Mouse (Mus musculus) liver, postnatal 0 days (tissue): ENCODE measurements around the gene Smad1. TPM values are rescaled to one million over a fixed set of nuclear protein-coding genes. Genes with fewer than 3 reads are reported as not detected.

ENCODE experiments used
- ATAC-seq: fragments of 200-750 bp; cut with Nextera tagmentation; 2 replicates; pipeline ENCODE4 v1.8.0; 2017; ENCODE audit warnings: mild to moderate bottlenecking, moderate library complexity
- DNase-seq: peaks from one replicate; pipeline ENCODE4 v3.0.0-alpha.2; 2016
- H3K27ac ChIP-seq: fragments of 300-500 bp; sonication (generic); 2 replicates; pipeline ENCODE4 v1.5.1; 2014; ENCODE audit warnings: antibody characterized with exemption, moderate library complexity, mild to moderate bottlenecking, low read depth
- H3K27me3 ChIP-seq: fragments of 300-500 bp; sonication (generic); 2 replicates; pipeline ENCODE4 v1.6.1; 2014; ENCODE audit warnings: low read length, control low read depth, mixed read lengths; ENCODE audit not compliant: insufficient read depth
- H3K36me3 ChIP-seq: fragments of 300-500 bp; sonication (generic); replicated peaks from 2 replicates; pipeline ENCODE4 v1.6.1; 2014; ENCODE audit warnings: mild to moderate bottlenecking, control low read depth, low read length, moderate library complexity, mixed read lengths; ENCODE audit not compliant: insufficient read depth
- H3K4me1 ChIP-seq: fragments of 300-500 bp; sonication (generic); 2 replicates; pipeline ENCODE4 v1.6.1; 2014; ENCODE audit warnings: antibody characterized with exemption, mild to moderate bottlenecking, control low read depth; ENCODE audit not compliant: insufficient read depth
- H3K4me2 ChIP-seq: fragments of 300-500 bp; sonication (generic); 2 replicates; pipeline ENCODE4 v1.6.1; 2014; ENCODE audit warnings: low read depth, mild to moderate bottlenecking, low read length, moderate library complexity, mixed read lengths
- H3K4me3 ChIP-seq: fragments of 300-500 bp; sonication (generic); 2 replicates; pipeline ENCODE4 v1.5.1; 2014; ENCODE audit warnings: low read depth, low read length
- H3K9ac ChIP-seq: fragments of 300-500 bp; sonication (generic); replicated peaks from 2 replicates; pipeline ENCODE4 v1.6.1; 2014; ENCODE audit warnings: mild to moderate bottlenecking, moderate library complexity
- H3K9me3 ChIP-seq: fragments of 300-500 bp; sonication (generic); 2 replicates; pipeline ENCODE4 v1.6.1; 2016; ENCODE audit warnings: mild to moderate bottlenecking, control low read depth, low read length, mixed read lengths
- CTCF ChIP-seq: sonication (generic); IDR thresholded peaks from 2 replicates; pipeline ENCODE4 v1.5.1; 2016; ENCODE audit warnings: antibody characterized with exemption, low read depth
- EP300 ChIP-seq: IDR thresholded peaks from 2 replicates; pipeline ENCODE4 v1.6.1; 2016; ENCODE audit warnings: antibody characterized with exemption, low read depth, mild to moderate bottlenecking
- WGBS: fragments of 180-500 bp; shearing (Covaris S2); extraction: QIAGEN DNeasy Blood & Tissue Kit; methylation state at CpG from one replicate; pipeline ENCODE4 v1.1.7; 2014; ENCODE audit not compliant: insufficient replicate concordance; 5-methylcytosine and 5-hydroxymethylcytosine counted together
- polyA plus RNA-seq: library from polyadenylated mRNA; unstranded; fragments of >200 nt; fragmentation: Nextera tagmentation; extraction: Ambion mirVana; gene quantifications from 2 replicates; pipeline ENCODE4 v1.2.1, GENCODE M21; 2015

The Smad1 gene
- polyA plus RNA-seq, 1 experiment from 2014 or later = 8.0 TPM

- TF ChIP-seq EP300 (no peak), CTCF (peak; percentile 68)
- no peak overlapping the region for H3K27ac ChIP-seq
Measured at GRCm38 (mm10) chr8:79339555-79339954, 59.8 kb downstream of the Smad1 start.

GRCm38 (mm10) chr8:79338619-79339018 is 60.7 kb downstream of the Smad1 start:
- Histone ChIP-seq H3K9ac (no peak overlapping the region), H3K4me3 (no peak overlapping the region), H3K27me3 (no peaks in the 10 kb centered on the region), H3K36me3 (peaks cover 32% of the 10 kb centered on the region; the same call in 1 of the 2 replicates), H3K27ac (no peak overlapping the region), H3K4me1 (no peaks in the 10 kb centered on the region), H3K4me2 (no peak overlapping the region), H3K9me3 (no peaks in the 10 kb centered on the region; the same call in 1 of the 2 replicates)
- TF ChIP-seq CTCF (no peak), EP300 (no peak)
- no peak for DNase-seq
- ATAC-seq = no peak
- WGBS = 81% methylated on average over 10 of the region's 10 CpGs

More at GRCm38 (mm10) chr8:79339555-79339954, 59.8 kb downstream of the Smad1 start:
- ATAC-seq = no peak
- Histone ChIP-seq H3K4me1 (no peaks in the 10 kb centered on the region), H3K27me3 (no peaks in the 10 kb centered on the region), H3K4me3 (no peak overlapping the region), H3K9ac (no peak overlapping the region), H3K9me3 (no peaks in the 10 kb centered on the region), H3K4me2 (no peak overlapping the region), H3K36me3 (peaks cover 34% of the 10 kb centered on the region; the same call in 1 of the 2 replicates)
- no peak for DNase-seq
- WGBS = 70% methylated on average over 9 of the region's 9 CpGs

- TF ChIP-seq CTCF (no peak), EP300 (no peak)
- no peak for ATAC-seq
- Histone ChIP-seq H3K4me1 (no peaks in the 10 kb centered on the region; the same call in 1 of the 2 replicates), H3K4me3 (no peak overlapping the region), H3K9me3 (no peaks in the 10 kb centered on the region; the same call in 1 of the 2 replicates), H3K36me3 (0 out of 2 replicates have a peak, but pooled peaks cover 2% of the 10 kb centered on the region), H3K9ac (no peak overlapping the region), H3K27ac (no peak overlapping the region), H3K27me3 (no peaks in the 10 kb centered on the region), H3K4me2 (no peak overlapping the region)
- no peak for DNase-seq
- 84% methylated on average over 22 of the region's 22 CpGs for WGBS
Measured at GRCm38 (mm10) chr8:79332109-79332900, 67.0 kb downstream of the Smad1 start.

GRCm38 (mm10) chr8:79331571-79331970 is 67.7 kb downstream of the Smad1 start:
- no peak for TF ChIP-seq EP300
- H3K36me3 ChIP-seq = no peaks in the 10 kb centered on the region
- DNase-seq (no peak), ATAC-seq (no peak)
- H3K4me2 ChIP-seq = no peak overlapping the region
- WGBS = 86% methylated on average over 2 of the region's 2 CpGs
- no peaks in the 10 kb centered on the region; the same call in 1 of the 2 replicates for H3K9me3 ChIP-seq
- H3K4me1 ChIP-seq = no peaks in the 10 kb centered on the region; the same call in 1 of the 2 replicates
- no peak overlapping the region for H3K9ac ChIP-seq
- H3K27me3 ChIP-seq = no peaks in the 10 kb centered on the region
- no peak overlapping the region for H3K27ac ChIP-seq
- no peak overlapping the region for H3K4me3 ChIP-seq

GRCm38 (mm10) chr8:79331017-79331416 is 68.3 kb downstream of the Smad1 start:
- no peak overlapping the region for H3K4me2 ChIP-seq
- H3K4me1 ChIP-seq = no peaks in the 10 kb centered on the region; the same call in 1 of the 2 replicates
- WGBS = 74% methylated on average over 9 of the region's 9 CpGs
- no peak overlapping the region for H3K9ac ChIP-seq
- no peak overlapping the region for H3K4me3 ChIP-seq
- H3K27me3 ChIP-seq = no peaks in the 10 kb centered on the region
- DNase-seq = no peak
- no peak overlapping the region for H3K27ac ChIP-seq
- H3K36me3 ChIP-seq = no peaks in the 10 kb centered on the region
- H3K9me3 ChIP-seq = no peaks in the 10 kb centered on the region; the same call in 1 of the 2 replicates
- TF ChIP-seq EP300 (no peak), CTCF (no peak)
- ATAC-seq = no peak

GRCm38 (mm10) chr8:79329735-79330134 is 69.6 kb downstream of the Smad1 start:
- TF ChIP-seq CTCF (no peak), EP300 (no peak)
- no peak for ATAC-seq
- Histone ChIP-seq H3K36me3 (no peaks in the 10 kb centered on the region), H3K9me3 (no peaks in the 10 kb centered on the region; the same call in 1 of the 2 replicates), H3K27ac (no peak overlapping the region), H3K4me2 (no peak overlapping the region), H3K27me3 (no peaks in the 10 kb centered on the region), H3K4me3 (no peak overlapping the region), H3K9ac (no peak overlapping the region), H3K4me1 (no peaks in the 10 kb centered on the region; the same call in 1 of the 2 replicates)
- DNase-seq = no peak
- WGBS = 60% methylated on average over 2 of the region's 2 CpGs
